Mouse (Mus musculus): ENCODE measurements around the gene Mymk. TPM values are rescaled to one million over a fixed set of nuclear protein-coding genes. Genes with fewer than 3 reads are reported as not detected.

The Mymk gene
- polyA plus RNA-seq, 1 experiment from 2014 or later, result 3.4 TPM

DNA sequence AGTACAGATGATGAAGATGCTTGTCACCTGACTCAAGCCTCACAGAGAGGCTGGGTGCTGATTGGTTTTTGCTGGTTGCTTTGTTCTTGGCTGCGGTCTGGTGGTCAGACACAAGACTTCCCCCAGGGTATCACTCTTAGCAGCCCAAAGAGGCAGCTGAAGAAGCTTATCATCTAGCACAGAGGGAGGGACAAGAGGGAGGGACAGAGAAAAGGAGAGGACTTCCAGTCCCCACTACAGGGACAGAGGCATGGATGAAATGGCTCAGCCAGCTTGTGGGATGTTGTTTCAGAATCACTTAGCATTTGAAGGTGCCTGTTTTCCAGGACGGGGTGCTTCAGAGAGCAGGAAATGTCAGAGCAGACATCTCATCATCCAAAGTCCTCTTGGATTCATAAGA lies 6.3 kb upstream of the Mymk start:
- WGBS, result 43% methylated on average over 2 of the region's 2 CpGs
- ATAC-seq (replicated peaks; ENCODE audit: low FRiP score), result no peak
- H3K4me1 ChIP-seq, result peaks cover 38% of the 10 kb centered on the region
- H3K27me3 ChIP-seq, result peaks cover 6% of the 10 kb centered on the region; the same call in 1 of the 2 replicates
- H3K9me3 ChIP-seq (replicated peaks), result no peaks in the 10 kb centered on the region
- H3K27ac ChIP-seq, result no peak overlapping the region
- H3K4me2 ChIP-seq, result no peak overlapping the region
- H3K4me3 ChIP-seq (replicated peaks), result no peak overlapping the region
- H3K9ac ChIP-seq, result no peak overlapping the region
- H3K36me3 ChIP-seq, result no peaks in the 10 kb centered on the region

DNA sequence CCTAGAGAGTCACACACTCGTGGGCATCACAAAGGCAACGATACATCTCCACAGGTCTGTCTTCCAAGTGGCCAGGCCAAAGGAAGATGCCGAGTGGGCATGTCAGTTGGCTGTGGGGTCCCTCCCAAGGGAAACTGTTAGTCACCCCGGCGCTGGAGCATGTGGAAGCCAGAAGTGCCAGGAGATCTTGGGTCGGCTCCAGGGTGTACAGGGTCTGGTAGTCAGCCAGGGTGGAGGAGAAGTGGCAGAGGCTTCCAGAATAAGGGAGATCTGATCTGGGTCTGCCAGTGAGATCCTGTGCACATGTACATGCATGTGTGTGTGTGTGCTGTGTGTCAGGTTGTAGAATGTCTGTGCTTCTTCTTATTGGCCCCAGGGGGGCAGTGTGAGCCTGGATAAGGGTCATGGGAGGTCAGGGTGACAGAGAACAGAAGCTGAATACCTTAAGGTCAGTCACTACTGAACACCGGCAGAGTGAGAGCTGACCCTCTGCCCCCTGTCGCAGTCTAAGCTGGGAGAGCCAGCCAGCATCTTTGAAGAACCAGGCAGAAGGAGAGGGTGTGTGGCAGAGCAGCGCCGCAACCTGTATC lies 5.8 kb upstream of the Mymk start:
- ATAC-seq (replicated peaks; ENCODE audit: low FRiP score), result no peak
- Histone ChIP-seq H3K27ac (no peak overlapping the region), H3K4me3 (replicated peaks) (no peak overlapping the region), H3K27me3 (peaks cover 6% of the 10 kb centered on the region; the same call in 1 of the 2 replicates), H3K36me3 (no peaks in the 10 kb centered on the region), H3K4me1 (peaks cover 44% of the 10 kb centered on the region), H3K9ac (no peak overlapping the region), H3K9me3 (replicated peaks) (no peaks in the 10 kb centered on the region), H3K4me2 (no peak overlapping the region)
- 68% methylated on average over 10 of the region's 10 CpGs for WGBS

DNA sequence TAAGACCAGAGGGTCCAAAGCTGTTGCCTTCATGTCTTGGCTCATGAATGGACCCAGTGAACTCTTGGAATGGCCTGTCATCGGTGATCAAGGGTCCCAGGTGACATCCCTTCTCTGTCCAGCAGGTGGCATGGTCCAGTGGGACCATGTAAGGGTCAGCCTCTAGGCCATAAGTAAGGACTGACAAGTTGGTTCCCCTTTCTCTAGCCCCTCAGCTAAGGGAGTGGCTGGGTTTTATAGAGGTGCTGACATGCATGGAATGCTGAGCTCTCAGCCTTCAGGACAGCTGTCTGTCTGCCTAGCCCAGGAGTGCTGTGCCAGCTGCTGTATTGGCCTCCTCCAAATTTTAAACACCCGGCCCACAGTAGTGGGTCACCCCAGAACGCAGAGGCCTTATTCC lies 3.5 kb upstream of the Mymk start:
- H3K4me3 ChIP-seq (replicated peaks), result no peak overlapping the region
- ATAC-seq (replicated peaks; ENCODE audit: low FRiP score), result no peak
- no peaks in the 10 kb centered on the region for H3K36me3 ChIP-seq
- no peaks in the 10 kb centered on the region for H3K9me3 ChIP-seq (replicated peaks)
- WGBS, result 52% methylated on average over 3 of the region's 3 CpGs
- no peak overlapping the region for H3K27ac ChIP-seq
- H3K4me1 ChIP-seq, result peaks cover 51% of the 10 kb centered on the region
- H3K4me2 ChIP-seq, result no peak overlapping the region
- no peak overlapping the region for H3K9ac ChIP-seq
- H3K27me3 ChIP-seq, result peaks cover 6% of the 10 kb centered on the region; the same call in 1 of the 2 replicates

DNA sequence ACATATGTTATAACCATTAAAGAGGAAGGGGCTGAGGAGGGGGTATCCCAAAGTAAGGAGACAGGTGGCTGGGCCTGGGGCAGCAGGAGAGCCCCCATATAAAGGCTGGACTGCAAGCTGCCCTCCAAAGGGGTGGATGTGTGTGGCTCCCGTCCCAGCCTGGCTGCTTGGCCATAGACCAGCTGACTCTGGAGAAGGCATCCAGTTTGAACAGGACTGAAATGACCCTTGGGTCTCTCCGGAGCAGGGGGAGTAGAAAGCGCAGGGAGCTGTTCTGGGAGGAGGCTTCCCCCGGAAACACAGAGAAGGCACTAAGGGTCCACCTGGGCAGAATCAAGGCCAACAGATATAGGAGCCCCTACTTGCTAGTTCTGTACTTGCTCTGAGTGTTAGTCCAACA lies 2.8 kb upstream of the Mymk start:
- Histone ChIP-seq H3K9ac (no peak overlapping the region), H3K27ac (0 out of 2 replicates have a peak overlapping the region, but pooled peaks have one; percentile 24), H3K9me3 (replicated peaks) (no peaks in the 10 kb centered on the region), H3K36me3 (no peaks in the 10 kb centered on the region), H3K27me3 (peaks cover 6% of the 10 kb centered on the region; the same call in 1 of the 2 replicates), H3K4me3 (replicated peaks) (no peak overlapping the region), H3K4me1 (peaks cover 47% of the 10 kb centered on the region), H3K4me2 (no peak overlapping the region)
- ATAC-seq (replicated peaks; ENCODE audit: low FRiP score), result no peak
- 54% methylated on average over 4 of the region's 4 CpGs for WGBS

DNA sequence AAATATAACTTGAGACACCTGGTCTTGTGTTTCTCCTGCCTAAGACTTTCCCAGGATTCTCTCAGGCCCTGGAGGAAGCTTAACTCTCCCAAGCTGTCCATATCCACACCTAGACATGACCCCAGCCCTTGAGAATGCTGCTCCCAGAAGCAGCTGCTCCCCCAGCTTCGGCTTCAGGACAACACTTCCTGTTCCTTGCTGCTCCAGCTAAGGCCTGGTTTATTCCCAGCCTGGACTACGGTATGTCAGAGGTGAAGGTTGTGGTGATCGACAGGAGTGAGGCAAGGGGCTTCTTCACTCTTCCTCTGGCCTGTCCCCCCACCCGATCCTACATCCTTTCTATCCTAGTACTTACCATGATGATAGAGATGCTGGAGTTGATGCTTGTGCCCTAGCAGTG lies 1.4 kb upstream of the Mymk start:
- Histone ChIP-seq H3K4me1 (peaks cover 33% of the 10 kb centered on the region), H3K27ac (0 out of 2 replicates have a peak overlapping the region, but pooled peaks have one; percentile 4), H3K36me3 (no peaks in the 10 kb centered on the region), H3K9ac (no peak overlapping the region), H3K27me3 (peaks cover 6% of the 10 kb centered on the region; the same call in 1 of the 2 replicates), H3K4me3 (replicated peaks) (no peak overlapping the region), H3K9me3 (replicated peaks) (no peaks in the 10 kb centered on the region), H3K4me2 (no peak overlapping the region)
- no peak for ATAC-seq (replicated peaks; ENCODE audit: low FRiP score)
- 62% methylated on average over 4 of the region's 4 CpGs for WGBS

DNA sequence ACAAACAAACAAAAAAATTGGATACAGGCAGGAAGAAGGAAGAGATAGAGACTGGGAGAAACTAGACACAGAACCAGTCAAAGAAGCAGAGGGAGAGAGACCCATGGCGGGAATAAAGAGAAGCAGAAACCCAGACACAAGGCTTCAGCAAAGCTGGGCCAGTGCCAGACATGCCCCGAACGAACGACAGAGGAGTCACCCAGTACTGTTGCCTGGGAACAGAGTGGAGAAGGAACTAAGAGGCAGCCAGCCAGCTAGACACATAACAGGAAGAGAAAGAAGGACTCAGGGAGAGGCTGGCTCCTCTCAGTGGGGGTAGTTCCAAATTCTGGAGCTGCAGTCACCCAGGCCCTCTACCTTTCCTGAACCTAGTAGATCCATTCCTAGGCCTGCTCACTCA lies 842 bp downstream of the Mymk start:
- Histone ChIP-seq H3K27ac (0 out of 2 replicates have a peak overlapping the region, but pooled peaks have one; percentile 1), H3K27me3 (no peaks in the 10 kb centered on the region), H3K9ac (no peak overlapping the region), H3K4me2 (no peak overlapping the region), H3K4me3 (replicated peaks) (no peak overlapping the region), H3K9me3 (replicated peaks) (no peaks in the 10 kb centered on the region), H3K36me3 (no peaks in the 10 kb centered on the region), H3K4me1 (peaks cover 28% of the 10 kb centered on the region)
- ATAC-seq (replicated peaks; ENCODE audit: low FRiP score), result no peak
- WGBS, result 28% methylated on average over 4 of the region's 4 CpGs

DNA sequence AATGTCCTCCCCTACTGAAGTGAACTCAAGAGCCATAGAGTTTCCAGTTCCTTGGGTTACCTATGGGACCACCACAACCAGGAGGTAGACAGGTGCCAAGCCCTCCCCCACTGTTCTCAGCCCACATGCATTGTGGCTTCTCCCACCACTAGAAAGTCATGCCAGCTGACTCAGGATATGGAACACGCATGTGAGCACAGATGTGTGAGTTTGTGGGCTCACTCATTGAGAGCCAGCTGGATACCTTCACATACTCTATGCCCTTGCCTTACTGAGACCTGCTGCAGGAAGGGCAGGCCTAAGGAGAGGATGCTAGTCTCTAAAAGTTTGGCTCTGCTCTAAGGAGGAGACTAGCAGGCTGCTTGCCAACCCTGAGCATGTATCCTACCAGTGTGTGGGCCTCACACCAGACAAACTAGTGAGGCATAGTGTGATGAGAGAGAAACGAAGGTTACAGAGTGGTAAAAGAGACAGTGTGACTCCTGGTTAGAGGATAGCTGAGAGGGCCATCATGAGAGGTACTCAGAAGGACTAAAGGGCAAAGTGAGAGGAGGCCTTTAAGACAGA lies 1.6 kb downstream of the Mymk start:
- Histone ChIP-seq H3K36me3 (no peaks in the 10 kb centered on the region), H3K27ac (no peak overlapping the region), H3K4me2 (no peak overlapping the region), H3K4me1 (peaks cover 23% of the 10 kb centered on the region), H3K4me3 (replicated peaks) (no peak overlapping the region), H3K9ac (no peak overlapping the region), H3K27me3 (no peaks in the 10 kb centered on the region), H3K9me3 (replicated peaks) (no peaks in the 10 kb centered on the region)
- 76% methylated on average over 2 of the region's 2 CpGs for WGBS
- no peak for ATAC-seq (replicated peaks; ENCODE audit: low FRiP score)

DNA sequence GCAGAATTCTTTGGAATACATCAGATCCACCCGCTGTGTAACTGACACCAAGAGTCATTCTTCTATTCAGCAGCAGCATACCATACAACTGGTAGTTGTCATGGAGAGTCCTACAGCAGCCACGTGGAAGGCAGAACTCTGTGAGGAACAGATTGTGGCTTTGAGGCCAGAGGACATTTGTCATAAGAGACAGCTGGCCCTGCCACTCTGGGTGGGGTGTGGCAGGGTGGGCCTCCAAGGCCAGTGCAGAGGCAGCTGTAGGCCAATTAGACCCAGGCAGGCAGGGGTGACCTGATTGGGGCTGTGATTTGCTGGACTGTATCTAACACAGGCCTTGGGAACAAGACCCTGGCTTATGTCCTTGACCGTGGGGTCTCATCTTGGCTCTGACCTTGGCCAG lies 2.3 kb downstream of the Mymk start:
- WGBS, result 56% methylated on average over 3 of the region's 3 CpGs
- Histone ChIP-seq H3K27me3 (no peaks in the 10 kb centered on the region), H3K36me3 (no peaks in the 10 kb centered on the region), H3K4me2 (no peak overlapping the region), H3K9ac (no peak overlapping the region), H3K27ac (no peak overlapping the region), H3K4me1 (peaks cover 18% of the 10 kb centered on the region), H3K4me3 (replicated peaks) (no peak overlapping the region), H3K9me3 (replicated peaks) (no peaks in the 10 kb centered on the region)
- ATAC-seq (replicated peaks; ENCODE audit: low FRiP score), result no peak

DNA sequence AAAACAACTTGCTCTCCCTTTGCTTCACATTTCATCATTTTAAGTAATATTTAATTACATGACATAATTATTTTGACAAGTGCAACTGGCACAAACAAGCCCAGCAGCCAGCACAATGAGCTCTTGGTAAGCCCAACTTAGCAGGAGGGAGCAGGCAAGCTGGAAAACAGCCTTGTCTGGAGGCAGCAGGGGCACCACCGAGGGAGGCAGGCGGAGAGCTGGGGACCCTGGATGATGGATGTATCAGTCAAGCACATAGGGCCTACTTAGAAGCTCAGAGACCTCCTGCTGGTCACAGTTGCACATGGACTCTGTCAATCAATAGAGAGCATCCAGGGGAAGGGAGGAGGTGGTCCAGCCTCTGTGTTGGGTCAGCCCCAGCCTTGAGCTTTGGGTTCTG lies 4.0 kb downstream of the Mymk start:
- peaks cover 9% of the 10 kb centered on the region for H3K4me1 ChIP-seq
- no peaks in the 10 kb centered on the region for H3K9me3 ChIP-seq (replicated peaks)
- no peak overlapping the region for H3K4me2 ChIP-seq
- no peak overlapping the region for H3K4me3 ChIP-seq (replicated peaks)
- no peaks in the 10 kb centered on the region for H3K27me3 ChIP-seq
- H3K27ac ChIP-seq, result no peak overlapping the region
- H3K36me3 ChIP-seq, result no peaks in the 10 kb centered on the region
- WGBS, result 39% methylated on average over 2 of the region's 2 CpGs
- no peak for ATAC-seq (replicated peaks; ENCODE audit: low FRiP score)
- H3K9ac ChIP-seq, result no peak overlapping the region

DNA sequence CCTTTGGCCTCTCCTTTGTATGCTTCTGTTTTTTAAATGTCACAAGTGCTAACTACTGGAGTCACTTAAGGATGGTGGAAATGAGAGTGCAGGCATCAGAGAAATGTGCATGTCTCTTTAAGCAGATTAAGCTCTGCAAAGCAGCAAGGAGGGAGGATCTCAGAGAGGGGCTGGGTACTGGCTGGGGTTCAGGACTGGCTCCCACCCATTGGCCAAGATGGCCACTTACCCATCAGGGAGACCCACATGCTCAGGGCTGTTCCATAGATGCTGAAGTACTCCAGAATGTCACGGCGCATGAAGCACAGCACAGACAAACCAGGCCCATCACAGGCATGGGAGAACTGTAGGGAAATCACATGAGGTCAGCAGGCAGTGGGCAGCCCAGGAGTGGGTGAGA lies 4.9 kb downstream of the Mymk start:
- Histone ChIP-seq H3K36me3 (no peaks in the 10 kb centered on the region), H3K27ac (no peak overlapping the region), H3K27me3 (no peaks in the 10 kb centered on the region), H3K4me2 (no peak overlapping the region), H3K4me1 (peaks cover 8% of the 10 kb centered on the region), H3K9ac (no peak overlapping the region), H3K9me3 (replicated peaks) (no peaks in the 10 kb centered on the region), H3K4me3 (replicated peaks) (no peak overlapping the region)
- no peak for ATAC-seq (replicated peaks; ENCODE audit: low FRiP score)
- 95% methylated on average over 2 of the region's 2 CpGs for WGBS

DNA sequence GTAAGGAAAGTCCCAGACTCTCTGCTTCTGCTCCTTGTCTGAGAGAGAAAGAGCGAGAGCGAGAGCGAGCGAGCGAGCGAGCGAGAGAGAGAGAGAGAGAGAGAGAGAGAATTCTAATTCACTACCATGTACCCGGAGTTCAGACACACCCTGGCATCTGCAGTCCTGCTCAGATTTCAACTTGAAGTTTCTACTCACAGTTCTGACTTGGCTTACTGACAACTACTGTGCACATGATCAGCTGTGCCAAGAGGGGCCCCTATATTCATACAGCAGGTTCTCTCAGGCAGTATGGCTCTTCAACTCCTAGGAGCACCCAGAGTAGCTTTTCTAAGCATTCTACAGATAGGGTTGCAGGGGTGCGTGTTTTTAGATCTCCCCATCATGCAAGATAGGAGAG lies 12.8 kb downstream of the Mymk start:
- Histone ChIP-seq H3K27me3 (no peaks in the 10 kb centered on the region), H3K9me3 (replicated peaks) (no peaks in the 10 kb centered on the region), H3K27ac (no peak overlapping the region), H3K9ac (no peak overlapping the region), H3K36me3 (no peaks in the 10 kb centered on the region), H3K4me2 (no peak overlapping the region), H3K4me3 (replicated peaks) (no peak overlapping the region), H3K4me1 (peaks cover 29% of the 10 kb centered on the region)
- ATAC-seq (replicated peaks; ENCODE audit: low FRiP score), result no peak
- 64% methylated on average over 9 of the region's 9 CpGs for WGBS

DNA sequence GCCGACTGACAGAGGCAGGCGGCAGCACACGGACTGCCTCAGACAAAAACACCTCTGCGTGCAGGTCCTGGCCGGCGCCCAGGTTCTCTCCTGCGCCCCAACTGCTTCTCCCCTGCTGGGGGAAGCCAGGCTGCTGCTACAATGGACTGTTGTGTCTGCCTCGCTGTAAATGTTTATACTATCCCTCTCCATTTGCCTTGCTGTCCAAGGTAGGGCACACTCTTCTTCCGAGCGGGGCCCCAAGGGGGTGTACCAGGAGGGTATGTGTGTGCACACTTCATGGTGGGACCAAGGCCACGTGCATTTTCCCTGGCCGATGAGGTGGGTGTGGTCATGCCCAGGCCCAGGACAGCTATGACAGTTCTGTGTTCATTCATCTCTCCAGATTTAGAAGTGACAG lies 13.2 kb downstream of the Mymk start:
- peaks cover 29% of the 10 kb centered on the region for H3K4me1 ChIP-seq
- 10% methylated on average over 12 of the region's 12 CpGs for WGBS
- no peak for ATAC-seq (replicated peaks; ENCODE audit: low FRiP score)
- no peak overlapping the region for H3K9ac ChIP-seq
- no peak overlapping the region for H3K4me3 ChIP-seq (replicated peaks)
- no peaks in the 10 kb centered on the region for H3K27me3 ChIP-seq
- H3K36me3 ChIP-seq, result no peaks in the 10 kb centered on the region
- no peak overlapping the region for H3K27ac ChIP-seq
- no peaks in the 10 kb centered on the region for H3K9me3 ChIP-seq (replicated peaks)
- no peak overlapping the region for H3K4me2 ChIP-seq

DNA sequence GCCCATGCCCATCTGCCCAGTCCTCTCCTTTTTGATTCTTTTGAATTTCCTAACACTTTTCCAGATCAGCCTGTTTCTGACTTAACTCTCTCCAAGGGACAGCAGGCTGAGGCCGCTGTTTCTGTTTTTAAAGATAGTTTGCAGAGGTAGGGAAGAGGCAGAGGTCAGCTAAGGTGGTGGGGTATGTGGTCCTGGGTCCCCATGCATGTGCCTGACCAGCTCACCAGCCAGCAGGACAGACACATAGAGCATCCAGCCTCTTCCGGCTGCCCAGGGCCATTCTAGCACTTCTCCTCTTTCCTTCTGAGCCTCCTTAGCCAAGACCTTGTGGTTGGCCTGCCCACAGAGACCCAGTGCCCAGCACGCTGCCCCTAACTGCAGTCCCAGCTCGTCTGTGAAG lies 13.7 kb downstream of the Mymk start:
- Histone ChIP-seq H3K9me3 (replicated peaks) (no peaks in the 10 kb centered on the region), H3K36me3 (no peaks in the 10 kb centered on the region), H3K4me2 (no peak overlapping the region), H3K27me3 (no peaks in the 10 kb centered on the region), H3K9ac (no peak overlapping the region), H3K4me3 (replicated peaks) (no peak overlapping the region), H3K4me1 (peaks cover 29% of the 10 kb centered on the region), H3K27ac (no peak overlapping the region)
- 18% methylated on average over 4 of the region's 4 CpGs for WGBS
- no peak for ATAC-seq (replicated peaks; ENCODE audit: low FRiP score)
